Mouse (Mus musculus) small intestine, adult 2 months (tissue): ENCODE results near the gene Fam198b. TPM values are rescaled to one million over a fixed set of nuclear protein-coding genes. Genes with fewer than 3 reads are reported as not detected.

Experiments used
- H3K27ac ChIP-seq: fragments of 200-500 bp; 2 replicates; pipeline ENCODE4 v1.5.1; 2012; ENCODE audit warnings: low read depth, low read length, control low read depth, inconsistent platforms; ENCODE audit not compliant: insufficient read depth
- H3K27me3 ChIP-seq: fragments of 200-500 bp; 2 replicates; pipeline ENCODE4 v1.6.1; 2012; ENCODE audit warnings: mild to moderate bottlenecking, moderate library complexity, low read length, inconsistent platforms; ENCODE audit not compliant: control insufficient read depth, insufficient read depth
- H3K36me3 ChIP-seq: fragments of 200-500 bp; 2 replicates; pipeline ENCODE4 v1.6.1; 2012; ENCODE audit warnings: mild to moderate bottlenecking, low read length, control low read depth, inconsistent platforms; ENCODE audit not compliant: control insufficient read depth, insufficient read depth
- H3K4me1 ChIP-seq: fragments of 200-500 bp; 2 replicates; pipeline ENCODE4 v1.6.1; 2012; ENCODE audit warnings: low read length, inconsistent platforms, mixed read lengths; ENCODE audit not compliant: control insufficient read depth, insufficient read depth, insufficient read length
- H3K4me3 ChIP-seq: fragments of 200-500 bp; 2 replicates; pipeline ENCODE4 v1.5.1; 2012; ENCODE audit warnings: low read depth, mild to moderate bottlenecking, control low read depth, inconsistent platforms, low read length, moderate library complexity
- CTCF ChIP-seq: fragments of 200-500 bp; IDR thresholded peaks from 2 replicates; pipeline ENCODE4 v1.5.1; 2012; ENCODE audit warnings: low read depth, mild to moderate bottlenecking, control low read depth, inconsistent platforms, low read length, moderate library complexity, mixed read lengths; ENCODE audit not compliant: insufficient replicate concordance, insufficient read length; ENCODE audit errors: extremely low read depth
- POLR2A ChIP-seq: fragments of 200-500 bp; IDR thresholded peaks from 2 replicates; pipeline ENCODE4 v1.6.1; 2012; ENCODE audit warnings: low read depth, mild to moderate bottlenecking, control low read depth, inconsistent platforms, low read length, moderate library complexity
- WGBS: fragments of 180-500 bp; shearing (Covaris S2); methylation state at CpG from one replicate; pipeline ENCODE4 v1.1.7; 2018; 5-methylcytosine and 5-hydroxymethylcytosine counted together
- polyA plus RNA-seq: library from polyadenylated mRNA; depleted of rRNA; stranded (reverse); fragments of >200 nt; gene quantifications from 2 replicates; pipeline ENCODE4 v1.2.3, GENCODE M21; 2012; rRNA removed

Fam198b gene
- 1.2 and 1.7 TPM in 2 replicates for polyA plus RNA-seq

GRCm38 (mm10) chr3:79884305-79884704, at the start of gene Fam198b:
TSS of gene Fam198b (plus strand) at chr3:79884533.
- no peaks in the 10 kb centered on the region for H3K27me3 ChIP-seq
- H3K4me1 ChIP-seq, result peaks cover 9% of the 10 kb centered on the region
- no peak within 1 kb of the TSS for H3K4me3 ChIP-seq
- H3K36me3 ChIP-seq, result no peaks in the 10 kb centered on the region
- WGBS, result 54% methylated on average over 5 of the region's 5 CpGs
- H3K27ac ChIP-seq, result no peak within 1 kb of the TSS
- TF ChIP-seq CTCF (no peak), POLR2A (no peak)

- Histone ChIP-seq H3K27me3 (no peaks in the 10 kb centered on the region), H3K36me3 (peaks cover 20% of the 10 kb centered on the region), H3K4me1 (peaks cover 3% of the 10 kb centered on the region), H3K27ac (no peak overlapping the region), H3K4me3 (no peak overlapping the region)
- no peak for TF ChIP-seq POLR2A
- peak; percentile 33; the same call in 1 of the 2 replicates for TF ChIP-seq CTCF
- 59% methylated on average over 6 of the region's 6 CpGs for WGBS
Observed at GRCm38 (mm10) chr3:79838751-79839150, 45.6 kb upstream of the Fam198b start.

GRCm38 (mm10) chr3:79841475-79841874, 42.9 kb upstream of the Fam198b start:
- H3K4me3 ChIP-seq, result no peak overlapping the region

GRCm38 (mm10) chr3:79842165-79842564, 42.2 kb upstream of the Fam198b start:
- TF ChIP-seq POLR2A, result no peak
- WGBS, result 2% methylated on average over 12 of the region's 12 CpGs
- peaks cover 4% of the 10 kb centered on the region for H3K4me1 ChIP-seq
- peaks cover 8% of the 10 kb centered on the region for H3K36me3 ChIP-seq
- no peaks in the 10 kb centered on the region for H3K27me3 ChIP-seq
- no peak overlapping the region; the same call in 1 of the 2 replicates for H3K4me3 ChIP-seq
- H3K27ac ChIP-seq, result peak overlapping the region; percentile 88

More at GRCm38 (mm10) chr3:79841475-79841874, 42.9 kb upstream of the Fam198b start:
- Histone ChIP-seq H3K27ac (peak overlapping the region; percentile 88), H3K4me1 (peaks cover 4% of the 10 kb centered on the region), H3K27me3 (no peaks in the 10 kb centered on the region), H3K36me3 (peaks cover 11% of the 10 kb centered on the region)
- TF ChIP-seq CTCF, result no peak
- no peak for TF ChIP-seq POLR2A
- WGBS, result 23% methylated on average over 6 of the region's 6 CpGs

GRCm38 (mm10) chr3:79842616-79843016, 41.7 kb upstream of the Fam198b start:
- Histone ChIP-seq H3K27ac (peak overlapping the region; percentile 88), H3K4me3 (peak overlapping the region; percentile 68), H3K27me3 (no peaks in the 10 kb centered on the region), H3K36me3 (peaks cover 6% of the 10 kb centered on the region), H3K4me1 (peaks cover 4% of the 10 kb centered on the region)
- TF ChIP-seq POLR2A (peak; percentile 62; the same call in 1 of the 2 replicates), CTCF (no peak)
- WGBS, result 0% methylated on average over 19 of the region's 19 CpGs

GRCm38 (mm10) chr3:79843999-79844398, 40.3 kb upstream of the Fam198b start:
- peaks cover 1% of the 10 kb centered on the region; the same call in 1 of the 2 replicates for H3K36me3 ChIP-seq
- 87% methylated on average over 9 of the region's 9 CpGs for WGBS
- H3K27ac ChIP-seq, result no peak overlapping the region
- no peaks in the 10 kb centered on the region for H3K27me3 ChIP-seq
- peaks cover 4% of the 10 kb centered on the region for H3K4me1 ChIP-seq
- H3K4me3 ChIP-seq, result no peak overlapping the region
- no peak for TF ChIP-seq POLR2A
- TF ChIP-seq CTCF, result no peak

GRCm38 (mm10) chr3:79846633-79847032, 37.7 kb upstream of the Fam198b start:
- H3K27me3 ChIP-seq, result no peaks in the 10 kb centered on the region
- H3K36me3 ChIP-seq, result no peaks in the 10 kb centered on the region
- WGBS, result 84% methylated on average over 5 of the region's 5 CpGs
- peaks cover 16% of the 10 kb centered on the region for H3K4me1 ChIP-seq
- no peak for TF ChIP-seq CTCF
- TF ChIP-seq POLR2A, result no peak
- no peak overlapping the region for H3K27ac ChIP-seq
- H3K4me3 ChIP-seq, result no peak overlapping the region
